Mouse (Mus musculus): Measurements from ENCODE around the gene Adprhl1. TPM values are rescaled to one million over a fixed set of nuclear protein-coding genes. Genes with fewer than 3 reads are reported as not detected.

Adprhl1 gene
- total RNA-seq (2021), result 1 to 10 TPM; 1.0 to 1.6 TPM
- long read RNA-seq, experiment 1, result 0 reads
- long read RNA-seq, experiment 2, partial matches to known transcripts, result 0 of 1 reads
- long read RNA-seq, experiment 2, other reads (novel, unspliced or antisense), result 0 of 1 reads

- DNase-seq (ENCODE audit: low spot score in 2 of 2), result peak; percentile 77 to 80
Measured at GRCm38 (mm10) chr8:13254019-13254418, at the start of gene Adprhl1. Adprhl1 (minus strand) TSS chr8:13254162.

DNA sequence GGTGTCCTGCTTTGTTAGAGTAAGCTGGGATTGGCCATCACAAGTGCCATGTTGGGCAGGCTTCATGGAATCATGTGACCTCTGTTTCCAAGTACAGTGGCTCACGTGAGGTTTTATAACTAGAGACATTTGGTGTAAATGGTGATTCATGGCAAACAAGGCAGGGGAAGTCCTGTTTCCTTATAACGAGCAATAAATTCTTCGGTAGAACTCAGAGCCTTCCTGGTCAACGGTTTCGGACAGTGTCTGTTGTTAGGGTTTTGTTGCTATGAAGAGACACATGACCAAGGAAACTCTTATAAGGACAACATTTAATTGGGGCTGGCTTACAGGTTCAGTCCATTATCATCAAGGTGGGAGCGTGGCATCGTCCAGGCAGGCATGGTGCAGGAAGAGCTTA, 47.1 kb upstream of the Adprhl1 start:
- DNase-seq (ENCODE audit: low spot score in 2 of 2), result no peak

DNA sequence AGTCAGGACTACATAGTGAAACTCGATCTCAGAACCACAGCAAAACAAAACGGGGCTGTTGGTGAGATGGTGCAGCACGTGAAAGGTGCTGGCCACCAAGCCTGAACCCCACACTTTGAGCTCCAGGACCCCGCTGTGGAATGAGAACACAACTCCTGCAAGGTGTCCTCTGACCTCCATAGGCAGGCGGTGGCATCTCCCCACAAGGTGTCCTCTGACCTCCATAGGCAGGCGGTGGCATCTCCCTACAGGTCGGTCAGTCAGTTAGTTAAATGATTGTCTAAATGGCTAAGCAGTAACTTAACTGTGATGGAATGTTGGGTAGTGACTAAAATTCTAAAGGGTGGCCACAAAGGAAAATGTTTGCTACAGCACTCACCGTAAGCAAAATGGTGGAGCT, 45.6 kb upstream of the Adprhl1 start:
- no peak for DNase-seq (ENCODE audit: low spot score in 2 of 2)

GRCm38 (mm10) chr8:13293677-13294470, 39.9 kb upstream of the Adprhl1 start:
- no peak for DNase-seq (ENCODE audit: low spot score in 2 of 2)

- peak; percentile 77 to 80 for DNase-seq (ENCODE audit: low spot score in 2 of 2)
Measured at GRCm38 (mm10) chr8:13292364-13292763, 38.4 kb upstream of the Adprhl1 start.

GRCm38 (mm10) chr8:13288646-13289045, 34.7 kb upstream of the Adprhl1 start:
- DNase-seq (ENCODE audit: low spot score in 2 of 2), result no peak

DNA sequence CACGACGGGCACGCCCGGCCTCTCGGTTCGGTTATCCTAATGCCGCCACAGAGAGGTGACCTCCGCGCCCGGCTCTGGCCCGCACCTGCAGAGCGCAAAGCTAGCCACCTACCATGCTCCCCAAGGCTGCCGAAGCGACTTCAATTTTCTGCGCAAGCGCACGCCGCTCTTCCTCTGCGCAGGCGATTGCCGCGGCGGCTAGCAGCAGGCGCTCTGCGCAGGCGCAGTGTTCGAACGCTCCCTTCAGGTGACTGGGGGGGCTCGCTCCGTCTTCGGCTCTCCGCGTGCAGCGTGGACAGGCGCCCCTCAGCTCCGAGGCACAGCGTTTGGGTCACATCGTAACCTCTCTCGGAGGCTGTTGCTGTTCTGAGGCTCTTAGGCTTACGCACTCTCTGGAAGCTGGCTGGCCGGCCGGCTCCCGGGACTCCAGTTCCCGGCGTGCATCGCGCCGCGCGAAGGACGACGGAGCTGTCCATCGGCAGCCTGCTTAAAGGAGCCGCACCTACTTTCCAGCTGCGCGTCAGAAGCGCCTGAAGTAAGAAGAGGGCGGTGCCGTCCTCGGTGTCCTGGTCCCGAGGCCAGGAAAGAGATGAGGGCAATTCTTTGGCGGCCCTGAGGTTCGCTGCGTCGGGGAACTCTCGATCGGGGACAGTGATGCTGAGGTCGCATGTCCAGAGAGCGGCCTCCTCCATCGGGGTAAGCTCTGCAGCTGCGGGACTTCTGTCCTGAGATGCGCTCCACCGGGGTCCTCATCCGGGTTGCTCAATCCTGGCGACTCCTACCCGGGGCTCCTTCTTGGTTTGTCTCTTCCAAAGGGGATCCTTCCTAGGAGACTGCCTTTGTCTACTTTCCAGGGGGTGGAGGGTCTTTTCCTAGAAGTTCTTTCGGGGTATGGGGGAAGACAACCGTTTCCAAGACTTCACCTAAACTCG, 34.0 kb upstream of the Adprhl1 start, which contains the start of the genes Dcun1d2 and Tmco3:
Dcun1d2 (minus strand) TSS at position 440 of the 932 bp plus-strand sequence.
Tmco3 (plus strand) TSS at position 499 of the 932 bp plus-strand sequence.
- peak; percentile 96 to 97 for DNase-seq (ENCODE audit: low spot score in 2 of 2)

- DNase-seq (ENCODE audit: low spot score in 2 of 2), result peak; percentile 74 to 82
Measured at GRCm38 (mm10) chr8:13287304-13287691, 33.3 kb upstream of the Adprhl1 start.

- DNase-seq (ENCODE audit: low spot score in 2 of 2), result no peak
Measured at GRCm38 (mm10) chr8:13283200-13283599, 29.2 kb upstream of the Adprhl1 start.

DNA sequence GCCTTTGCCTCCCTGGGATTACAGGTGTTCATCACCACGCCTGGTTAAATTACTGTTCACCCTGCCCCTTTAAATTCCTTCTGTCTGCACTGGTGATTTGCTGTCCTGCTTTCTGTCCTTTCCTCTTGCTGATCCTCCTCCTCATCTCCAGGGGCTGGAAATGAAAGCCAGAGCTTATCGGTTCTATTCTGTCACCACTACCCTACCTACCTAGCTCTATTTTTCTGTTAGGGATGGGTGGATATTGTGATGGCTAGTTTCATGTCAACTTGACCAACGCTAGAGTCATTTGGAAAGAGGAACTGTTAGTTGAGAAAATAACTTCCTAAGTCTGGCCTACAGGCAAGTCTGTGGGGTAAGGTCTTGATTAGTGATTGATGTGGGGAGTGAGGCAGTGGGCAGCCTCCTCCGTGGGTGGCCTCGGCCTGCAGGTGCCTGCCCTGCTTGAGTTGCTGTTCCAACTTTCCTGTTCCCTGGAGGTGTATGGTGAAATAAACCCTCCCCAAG, 23.0 kb upstream of the Adprhl1 start:
- DNase-seq (ENCODE audit: low spot score in 2 of 2), result no peak

DNA sequence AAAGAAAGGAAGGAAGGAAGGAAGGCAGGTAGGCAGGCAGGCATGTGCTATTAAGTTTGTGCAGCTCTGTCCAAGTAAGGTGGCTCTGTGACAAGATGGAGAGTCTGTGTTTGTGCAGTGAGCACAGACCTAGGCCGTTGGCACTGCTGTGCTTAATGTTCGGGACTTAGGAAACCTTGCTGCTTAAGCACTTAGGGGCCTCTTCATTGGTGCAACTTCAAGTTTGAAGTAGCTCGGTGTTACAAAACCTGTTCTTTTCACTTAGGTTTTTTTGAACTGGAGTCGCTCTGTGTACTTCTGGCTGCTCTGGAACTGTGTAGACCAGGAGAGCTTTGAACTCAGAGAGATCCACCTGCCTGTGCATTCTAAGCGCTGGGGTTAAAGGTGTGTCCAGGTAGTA, 18.9 kb upstream of the Adprhl1 start:
- DNase-seq (ENCODE audit: low spot score in 2 of 2), result no peak

DNA sequence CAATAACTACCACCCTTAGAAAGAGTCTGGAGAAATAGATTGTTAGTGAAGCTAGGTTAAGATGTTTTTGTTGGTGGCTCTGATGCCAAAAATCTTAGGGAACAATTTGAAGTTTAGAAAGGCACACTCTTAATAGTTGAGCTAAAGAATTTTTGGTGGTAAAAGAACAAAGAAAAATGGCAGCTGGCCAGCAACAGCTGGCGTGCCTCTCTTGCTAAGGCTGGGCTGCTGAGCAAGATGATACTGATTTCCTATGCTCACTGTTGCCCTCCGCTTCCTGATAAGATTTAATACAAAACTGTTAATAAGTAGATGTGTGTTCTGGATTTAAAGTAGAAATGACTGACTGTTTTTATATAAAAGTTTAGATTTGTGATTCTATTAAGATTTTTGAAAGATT, 13.6 kb upstream of the Adprhl1 start:
- DNase-seq (ENCODE audit: low spot score in 2 of 2), result no peak

DNA sequence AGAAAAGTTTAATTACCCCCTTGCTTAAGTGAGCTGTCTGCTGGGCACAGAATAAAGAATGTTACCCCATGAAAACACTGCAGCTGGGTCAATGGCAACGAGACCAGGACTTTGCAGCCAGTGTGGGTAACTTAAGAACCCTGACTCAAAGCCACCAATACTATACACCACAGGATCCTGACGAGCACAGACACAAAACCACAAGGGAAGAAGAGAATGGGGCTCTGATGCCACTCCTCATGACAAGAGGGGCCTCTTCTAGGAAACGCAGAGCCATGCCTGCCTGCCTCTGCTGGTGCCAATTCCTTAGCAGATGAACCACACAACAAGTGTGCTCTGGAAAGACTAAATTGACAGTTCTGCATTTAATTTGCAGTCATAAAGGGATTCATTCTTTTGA, 9.4 kb upstream of the Adprhl1 start:
- no peak for DNase-seq (ENCODE audit: low spot score in 2 of 2)

GRCm38 (mm10) chr8:13253413-13253812, 549 bp downstream of the Adprhl1 start:
- DNase-seq (ENCODE audit: low spot score in 2 of 2), result no peak

GRCm38 (mm10) chr8:13252837-13253236, 1.1 kb downstream of the Adprhl1 start:
- no peak for DNase-seq (ENCODE audit: low spot score in 2 of 2)

DNA sequence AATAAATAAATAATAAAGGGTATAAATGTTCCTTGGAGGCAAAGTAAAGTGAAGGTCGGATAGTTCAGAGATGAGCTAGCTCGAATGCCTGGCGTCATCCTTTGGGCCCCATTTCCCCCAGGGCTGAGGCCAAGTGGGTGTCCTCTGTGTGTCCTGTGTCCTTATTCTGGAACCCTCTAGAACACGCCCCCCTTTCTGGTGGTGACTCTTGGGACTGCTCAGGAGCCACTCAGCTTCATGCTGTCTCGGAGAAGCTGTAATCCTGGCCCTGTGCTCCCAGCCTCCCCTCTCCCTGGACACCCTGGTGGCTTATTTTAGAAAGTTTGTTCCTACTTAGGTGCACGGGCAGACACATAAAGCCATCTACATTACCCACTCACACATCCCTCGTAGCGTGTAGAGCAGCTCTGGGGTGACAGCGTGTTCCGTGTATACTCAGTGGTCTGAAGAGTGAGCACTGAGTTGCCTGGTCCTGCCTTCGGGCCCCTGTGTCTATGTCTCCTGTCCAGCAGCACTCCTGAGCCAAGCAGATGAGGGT, 9.6 kb downstream of the Adprhl1 start:
- no peak for DNase-seq (ENCODE audit: low spot score in 2 of 2)

DNA sequence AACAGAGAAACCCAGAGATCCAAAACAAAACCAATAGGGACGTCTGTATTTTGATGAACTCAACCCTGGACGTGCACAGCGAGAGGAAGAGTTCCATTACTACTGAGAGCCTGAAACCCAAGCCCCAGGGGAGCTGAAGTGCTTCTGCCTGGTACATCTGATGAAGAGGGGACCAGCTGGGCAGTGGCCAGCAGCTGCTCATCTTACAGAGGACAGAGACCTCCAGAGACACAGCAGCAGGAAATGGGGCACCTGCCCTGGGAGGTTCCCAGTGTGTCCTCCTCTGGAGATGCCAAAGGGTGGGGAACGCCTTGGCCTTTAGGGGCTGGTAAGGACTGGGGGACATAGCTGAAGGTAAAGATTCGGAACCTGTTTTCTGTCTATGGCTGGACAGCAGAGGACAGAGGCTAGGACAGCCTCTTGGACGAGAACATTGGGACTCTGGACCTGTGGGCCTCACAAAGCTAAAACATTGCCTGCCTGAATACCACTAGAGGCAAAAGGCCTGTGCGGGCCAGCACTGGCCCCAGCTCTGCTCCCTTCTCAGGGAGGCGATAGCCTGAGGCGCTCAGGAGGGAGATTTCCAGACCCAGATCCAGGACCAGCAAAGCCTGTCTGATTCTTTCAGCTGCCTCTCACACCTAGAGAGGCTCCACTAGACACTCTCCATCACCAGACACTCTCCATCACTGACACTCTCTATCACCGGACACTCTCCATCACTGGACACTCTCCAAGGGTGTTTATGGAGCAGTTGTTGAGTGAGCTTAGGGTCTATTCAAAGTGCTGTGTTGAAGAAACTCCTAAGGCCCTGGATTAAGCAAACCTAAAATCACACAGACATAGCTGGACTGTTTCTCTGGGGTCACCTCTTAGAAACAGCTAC, 10.7 kb downstream of the Adprhl1 start:
- DNase-seq (ENCODE audit: low spot score in 2 of 2), result no peak

DNA sequence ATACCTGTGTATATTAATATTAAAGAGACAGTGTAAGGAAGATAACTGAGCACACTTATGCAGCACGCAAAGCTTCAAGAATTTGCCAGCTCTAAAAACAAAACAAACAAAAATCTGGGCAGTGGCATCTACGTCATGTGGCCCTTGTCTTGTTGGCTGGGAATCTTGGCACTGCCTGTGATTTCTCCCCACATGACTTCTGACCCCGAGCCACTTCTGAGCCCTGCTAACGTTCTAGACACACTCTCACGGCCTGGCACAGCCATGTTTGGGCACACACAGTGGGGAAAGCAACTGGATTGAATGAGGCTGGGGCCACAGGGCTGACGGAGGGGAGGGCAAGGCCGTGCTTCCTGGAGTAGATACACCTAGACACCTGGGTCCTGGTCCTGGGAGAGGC, 13.3 kb downstream of the Adprhl1 start:
- DNase-seq (ENCODE audit: low spot score in 2 of 2), result no peak

GRCm38 (mm10) chr8:13240055-13240454, 13.9 kb downstream of the Adprhl1 start:
- DNase-seq (ENCODE audit: low spot score in 2 of 2), result no peak

- DNase-seq (ENCODE audit: low spot score in 2 of 2), result no peak
Measured at GRCm38 (mm10) chr8:13234803-13235202, 19.2 kb downstream of the Adprhl1 start.

All from left cerebral cortex, adult 18-20 months (tissue).